Mouse (Mus musculus) forebrain, embryonic 15.5 days (tissue): ENCODE data around the gene L3mbtl4. TPM values are rescaled to one million over a fixed set of nuclear protein-coding genes. Genes with fewer than 3 reads are reported as not detected.

Experiments used
- ATAC-seq: fragments of 200-750 bp; cut with Nextera tagmentation; replicated peaks from 2 replicates; pipeline ENCODE4 v1.8.0; 2017; ENCODE audit warnings: mild to moderate bottlenecking, moderate TSS enrichment, moderate library complexity
- H3K27ac ChIP-seq: fragments of 300-500 bp; sonication (generic); replicated peaks from 2 replicates; pipeline ENCODE4 v1.5.1; 2015; ENCODE audit warnings: mild to moderate bottlenecking, inconsistent platforms
- H3K27me3 ChIP-seq: fragments of 300-500 bp; sonication (generic); 2 replicates; pipeline ENCODE4 v1.6.1; 2015; ENCODE audit warnings: inconsistent platforms
- H3K36me3 ChIP-seq: fragments of 300-500 bp; sonication (generic); 2 replicates; pipeline ENCODE4 v1.6.1; 2015; ENCODE audit warnings: mild to moderate bottlenecking, inconsistent platforms
- H3K4me1 ChIP-seq: fragments of 300-500 bp; sonication (generic); 2 replicates; pipeline ENCODE4 v1.6.1; 2015; ENCODE audit warnings: inconsistent platforms
- H3K4me2 ChIP-seq: fragments of 300-500 bp; sonication (generic); replicated peaks from 2 replicates; pipeline ENCODE4 v1.6.1; 2015; ENCODE audit warnings: mild to moderate bottlenecking, inconsistent platforms
- H3K4me3 ChIP-seq: fragments of 300-500 bp; sonication (generic); 2 replicates; pipeline ENCODE4 v1.5.1; 2015; ENCODE audit warnings: mild to moderate bottlenecking, inconsistent platforms
- H3K9ac ChIP-seq: fragments of 300-500 bp; sonication (generic); replicated peaks from 2 replicates; pipeline ENCODE4 v1.6.1; 2015; ENCODE audit warnings: mild to moderate bottlenecking, inconsistent platforms
- H3K9me3 ChIP-seq: fragments of 300-500 bp; sonication (generic); 2 replicates; pipeline ENCODE4 v1.6.1; 2016; ENCODE audit warnings: inconsistent platforms
- WGBS: fragments of 180-500 bp; shearing (Covaris S2); methylation state at CpG from one replicate; pipeline ENCODE4 v1.1.7; 2015; ENCODE audit warnings: mixed read lengths; 5-methylcytosine and 5-hydroxymethylcytosine counted together
- polyA plus RNA-seq: library from polyadenylated mRNA; unstranded; fragments of >200 nt; fragmentation: Nextera tagmentation; extraction: Ambion mirVana; gene quantifications from 2 replicates; pipeline ENCODE4 v1.2.1, GENCODE M21; 2015

The L3mbtl4 gene
- polyA plus RNA-seq, 1 experiment from 2014 or later, result 2.2 TPM

DNA sequence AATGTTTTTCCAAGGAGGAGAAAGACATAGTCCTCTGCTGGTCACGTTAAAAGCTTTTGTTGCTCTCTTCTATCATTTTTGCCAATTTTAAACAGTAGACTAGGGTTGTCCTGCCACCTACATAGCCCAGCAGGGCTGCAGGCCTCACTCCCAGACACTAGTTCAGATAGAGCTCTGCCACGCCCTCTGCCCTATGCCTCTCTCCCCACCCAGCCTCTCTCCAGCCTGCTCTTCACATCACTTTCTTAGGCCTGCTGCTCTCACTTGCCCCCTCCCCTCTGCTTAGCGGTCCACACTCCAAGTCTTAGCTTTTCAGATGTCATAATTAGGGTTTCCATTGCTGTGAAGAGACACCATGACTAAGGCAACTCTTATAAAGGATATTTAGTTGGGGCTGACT lies 437.8 kb downstream of the L3mbtl4 start:
- H3K27me3 ChIP-seq, result no peaks in the 10 kb centered on the region
- 85% methylated on average over 3 of the region's 3 CpGs for WGBS
- ATAC-seq, result no peak

DNA sequence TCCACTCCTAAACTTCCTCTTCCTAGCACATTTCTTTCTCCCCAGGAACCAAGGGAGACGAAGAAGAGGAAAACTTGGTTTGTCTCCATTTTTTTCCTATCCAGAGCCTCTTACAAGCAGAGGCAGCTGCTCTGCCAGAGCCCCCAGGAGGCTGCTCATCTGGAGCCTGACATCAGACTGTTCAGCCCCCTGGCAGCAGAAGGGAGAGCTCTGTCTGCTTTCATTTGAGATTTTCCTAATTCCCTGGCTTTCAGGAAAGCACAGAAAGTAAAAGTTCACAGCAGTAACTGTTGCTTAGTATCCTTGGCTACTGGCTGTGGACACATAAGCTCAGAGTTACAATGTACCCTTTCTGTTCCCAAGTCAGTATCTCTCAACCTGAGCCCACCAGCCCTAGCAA lies 474.7 kb downstream of the L3mbtl4 start:
- no peak for ATAC-seq
- no peak overlapping the region for H3K9ac ChIP-seq
- peaks cover 10% of the 10 kb centered on the region; the same call in 1 of the 2 replicates for H3K4me1 ChIP-seq
- no peak overlapping the region for H3K27ac ChIP-seq
- no peaks in the 10 kb centered on the region for H3K9me3 ChIP-seq
- no peak overlapping the region for H3K4me3 ChIP-seq
- WGBS, result 33% methylated on average over 1 of the region's 1 CpGs
- H3K27me3 ChIP-seq, result no peaks in the 10 kb centered on the region
- H3K36me3 ChIP-seq, result no peaks in the 10 kb centered on the region
- no peak overlapping the region for H3K4me2 ChIP-seq

More for the DNA sequence above, 437.8 kb downstream of the L3mbtl4 start:
- Histone ChIP-seq H3K9me3 (no peaks in the 10 kb centered on the region), H3K36me3 (no peaks in the 10 kb centered on the region), H3K4me2 (no peak overlapping the region), H3K9ac (no peak overlapping the region), H3K4me3 (no peak overlapping the region), H3K4me1 (no peaks in the 10 kb centered on the region), H3K27ac (no peak overlapping the region)

DNA sequence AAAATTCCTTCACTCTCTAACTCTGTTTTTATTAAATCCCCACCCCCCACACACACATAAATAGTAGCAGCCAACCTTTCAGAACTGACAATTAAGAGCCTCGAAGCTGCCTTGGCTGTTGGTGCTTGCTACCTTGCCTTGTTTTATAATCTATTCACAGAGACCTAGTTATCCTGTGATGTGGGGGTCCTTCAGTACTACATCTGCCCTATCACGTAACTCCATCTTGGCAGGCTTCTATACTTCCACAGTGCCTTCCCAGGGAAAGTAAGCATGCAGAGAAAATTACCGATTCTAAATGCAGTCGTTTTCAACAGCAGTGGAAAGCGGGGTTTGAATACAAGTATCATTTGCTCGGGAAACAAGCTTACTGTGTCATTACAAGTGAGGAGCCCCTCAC lies 476.9 kb downstream of the L3mbtl4 start:
- Histone ChIP-seq H3K27ac (no peak overlapping the region), H3K9me3 (no peaks in the 10 kb centered on the region), H3K4me2 (no peak overlapping the region), H3K36me3 (no peaks in the 10 kb centered on the region), H3K9ac (no peak overlapping the region), H3K27me3 (no peaks in the 10 kb centered on the region), H3K4me1 (peaks cover 11% of the 10 kb centered on the region; the same call in 1 of the 2 replicates), H3K4me3 (no peak overlapping the region)
- WGBS, result 51% methylated on average over 6 of the region's 6 CpGs
- no peak for ATAC-seq

DNA sequence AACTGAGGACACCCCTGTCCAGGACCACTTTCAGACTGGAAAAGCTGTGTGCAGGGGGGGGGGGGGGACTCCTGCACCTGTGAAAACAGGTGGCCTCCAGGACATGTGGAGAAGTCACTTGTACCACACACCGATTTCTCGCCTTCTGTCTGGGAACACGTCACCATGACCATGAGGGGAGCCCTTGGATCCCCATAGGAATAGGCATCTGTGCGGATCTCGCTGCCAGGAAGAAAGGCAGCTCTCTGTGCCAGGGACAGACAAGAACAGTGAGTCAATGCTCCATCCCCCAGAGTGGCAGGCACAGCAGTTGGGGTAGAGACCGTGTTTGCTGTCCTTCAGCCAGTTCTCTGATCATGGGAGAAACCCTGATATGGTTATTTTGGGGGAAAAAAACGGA lies 479.5 kb downstream of the L3mbtl4 start:
- Histone ChIP-seq H3K4me2 (no peak overlapping the region), H3K27ac (no peak overlapping the region), H3K4me1 (peaks cover 11% of the 10 kb centered on the region; the same call in 1 of the 2 replicates), H3K9ac (no peak overlapping the region), H3K4me3 (no peak overlapping the region), H3K36me3 (no peaks in the 10 kb centered on the region), H3K27me3 (no peaks in the 10 kb centered on the region), H3K9me3 (no peaks in the 10 kb centered on the region)
- WGBS, result 65% methylated on average over 7 of the region's 7 CpGs
- ATAC-seq, result peak; percentile 79

DNA sequence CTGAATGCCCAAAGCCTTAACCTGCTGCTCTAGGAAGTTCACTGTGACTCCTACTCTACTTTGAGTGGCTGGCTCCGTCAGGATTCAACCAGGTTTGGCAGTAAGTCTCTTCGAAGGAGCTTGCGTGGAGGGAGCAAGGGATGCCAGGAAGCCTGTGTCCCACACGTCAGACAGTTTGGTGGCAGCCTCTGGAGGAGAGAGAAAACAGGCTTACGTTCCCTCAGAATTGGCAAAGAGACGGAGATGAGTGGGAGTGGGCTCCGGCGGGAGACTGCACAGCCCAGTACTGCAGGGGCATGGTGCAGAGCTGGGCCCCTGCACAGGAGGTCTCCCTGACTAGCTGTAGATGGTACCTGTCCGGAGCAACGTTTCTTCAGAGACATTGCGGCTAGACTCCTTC lies 481.2 kb downstream of the L3mbtl4 start:
- 85% methylated on average over 11 of the region's 11 CpGs for WGBS
- no peak overlapping the region for H3K9ac ChIP-seq
- no peak for ATAC-seq
- H3K9me3 ChIP-seq, result no peaks in the 10 kb centered on the region
- no peaks in the 10 kb centered on the region for H3K27me3 ChIP-seq
- peaks cover 11% of the 10 kb centered on the region; the same call in 1 of the 2 replicates for H3K4me1 ChIP-seq
- H3K4me3 ChIP-seq, result no peak overlapping the region
- no peak overlapping the region for H3K27ac ChIP-seq
- no peak overlapping the region for H3K4me2 ChIP-seq
- H3K36me3 ChIP-seq, result no peaks in the 10 kb centered on the region

DNA sequence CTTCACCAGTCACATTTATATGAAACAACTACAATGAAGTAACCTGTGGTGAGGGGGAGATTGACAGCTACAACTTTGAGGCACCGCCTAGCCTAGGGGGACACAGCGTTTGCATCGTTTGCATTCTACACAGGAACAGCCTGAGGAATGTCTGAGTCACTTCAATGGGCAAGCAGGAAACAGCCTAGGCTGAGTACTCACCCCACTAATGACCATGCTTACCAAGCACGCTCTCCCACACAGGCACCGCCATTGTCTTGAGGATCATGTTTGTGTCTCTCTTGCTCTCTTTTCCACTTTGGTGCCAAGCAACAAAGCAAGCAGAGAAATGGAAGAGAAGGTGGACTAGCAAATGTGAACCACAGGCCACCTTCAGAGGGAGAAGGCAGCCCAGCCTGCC lies 484.8 kb downstream of the L3mbtl4 start:
- Histone ChIP-seq H3K9me3 (no peaks in the 10 kb centered on the region), H3K4me3 (no peak overlapping the region), H3K27ac (no peak overlapping the region), H3K27me3 (no peaks in the 10 kb centered on the region), H3K36me3 (no peaks in the 10 kb centered on the region), H3K9ac (no peak overlapping the region), H3K4me2 (no peak overlapping the region), H3K4me1 (no peaks in the 10 kb centered on the region)
- no peak for ATAC-seq
- 51% methylated on average over 5 of the region's 5 CpGs for WGBS

DNA sequence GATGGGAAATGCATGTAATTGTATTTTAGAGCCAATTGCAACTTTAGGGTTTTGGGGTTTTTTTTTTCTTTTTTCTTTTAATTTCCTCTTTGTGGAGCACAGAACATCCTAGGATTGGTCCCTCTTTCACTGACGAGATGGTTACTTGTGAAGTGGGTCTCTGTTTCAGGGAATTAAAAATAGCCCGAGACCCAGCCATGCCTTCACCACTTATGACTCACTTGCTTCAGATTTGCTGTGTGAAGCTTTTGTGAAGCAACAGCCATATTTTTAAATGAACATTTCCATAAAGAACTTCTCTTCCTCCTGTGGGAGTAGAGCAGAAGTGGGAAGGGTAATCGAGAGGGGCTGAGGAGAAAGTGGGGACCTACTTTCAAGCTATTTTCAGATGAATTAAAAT lies 485.3 kb downstream of the L3mbtl4 start:
- H3K9me3 ChIP-seq, result no peaks in the 10 kb centered on the region
- no peaks in the 10 kb centered on the region for H3K4me1 ChIP-seq
- no peaks in the 10 kb centered on the region for H3K36me3 ChIP-seq
- no peaks in the 10 kb centered on the region for H3K27me3 ChIP-seq
- no peak overlapping the region for H3K27ac ChIP-seq
- no peak overlapping the region for H3K4me2 ChIP-seq
- no peak overlapping the region for H3K9ac ChIP-seq
- 78% methylated on average over 3 of the region's 3 CpGs for WGBS
- ATAC-seq, result no peak
- H3K4me3 ChIP-seq, result no peak overlapping the region

DNA sequence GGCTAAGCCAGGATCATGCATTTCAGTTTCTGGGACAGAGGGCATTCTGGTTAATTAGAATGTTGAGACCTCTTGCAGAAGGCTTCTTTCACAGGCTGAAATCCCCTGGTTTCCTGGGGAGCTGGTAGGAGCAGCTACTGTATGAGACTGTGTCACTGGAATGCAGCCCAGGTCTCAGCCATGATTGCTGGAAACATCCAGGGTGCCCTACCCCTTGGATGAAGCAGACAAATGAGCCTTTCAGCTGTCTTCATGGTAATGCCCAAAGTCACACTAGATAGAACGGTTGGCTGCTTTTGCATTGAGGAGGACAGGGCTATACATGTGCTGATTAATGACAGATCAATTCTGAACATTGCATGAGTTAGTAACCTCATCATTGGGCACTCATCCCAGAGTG lies 486.4 kb downstream of the L3mbtl4 start:
- Histone ChIP-seq H3K36me3 (no peaks in the 10 kb centered on the region), H3K27ac (no peak overlapping the region), H3K27me3 (no peaks in the 10 kb centered on the region), H3K9ac (no peak overlapping the region), H3K4me2 (no peak overlapping the region), H3K4me1 (no peaks in the 10 kb centered on the region), H3K9me3 (no peaks in the 10 kb centered on the region), H3K4me3 (no peak overlapping the region)
- WGBS, result 70% methylated on average over 1 of the region's 1 CpGs
- ATAC-seq, result no peak

DNA sequence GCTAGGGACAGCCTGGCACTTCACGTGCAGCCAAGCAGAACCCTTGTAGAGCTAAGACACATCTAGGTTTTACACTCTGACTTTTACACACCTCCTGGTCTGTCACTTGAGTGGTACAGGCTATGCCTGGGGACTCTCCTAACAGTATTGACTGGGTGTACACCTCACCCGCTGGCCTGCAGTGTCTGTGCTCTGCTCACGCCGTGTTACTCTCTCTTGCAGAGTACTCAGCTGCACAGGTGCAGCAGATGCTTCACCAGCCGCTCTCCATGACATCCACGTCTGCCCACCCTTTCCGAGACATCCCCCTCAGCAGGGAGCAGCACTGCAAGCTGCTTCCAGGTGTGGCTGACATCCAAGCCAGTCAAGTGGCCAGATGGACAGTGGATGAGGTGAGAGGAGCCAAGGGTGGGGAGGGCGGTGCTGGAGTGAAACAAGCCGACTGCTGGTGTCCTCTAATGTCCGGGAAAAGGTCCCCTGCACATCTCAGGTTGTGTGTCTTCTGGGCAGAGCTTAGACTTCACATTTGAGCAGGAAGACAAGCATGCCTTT lies 490.8 kb downstream of the L3mbtl4 start:
- H3K27ac ChIP-seq, result no peak overlapping the region
- H3K9ac ChIP-seq, result no peak overlapping the region
- no peaks in the 10 kb centered on the region for H3K4me1 ChIP-seq
- H3K4me2 ChIP-seq, result no peak overlapping the region
- no peaks in the 10 kb centered on the region for H3K27me3 ChIP-seq
- no peaks in the 10 kb centered on the region for H3K36me3 ChIP-seq
- ATAC-seq, result no peak
- H3K9me3 ChIP-seq, result no peaks in the 10 kb centered on the region
- H3K4me3 ChIP-seq, result no peak overlapping the region
- 89% methylated on average over 10 of the region's 10 CpGs for WGBS

DNA sequence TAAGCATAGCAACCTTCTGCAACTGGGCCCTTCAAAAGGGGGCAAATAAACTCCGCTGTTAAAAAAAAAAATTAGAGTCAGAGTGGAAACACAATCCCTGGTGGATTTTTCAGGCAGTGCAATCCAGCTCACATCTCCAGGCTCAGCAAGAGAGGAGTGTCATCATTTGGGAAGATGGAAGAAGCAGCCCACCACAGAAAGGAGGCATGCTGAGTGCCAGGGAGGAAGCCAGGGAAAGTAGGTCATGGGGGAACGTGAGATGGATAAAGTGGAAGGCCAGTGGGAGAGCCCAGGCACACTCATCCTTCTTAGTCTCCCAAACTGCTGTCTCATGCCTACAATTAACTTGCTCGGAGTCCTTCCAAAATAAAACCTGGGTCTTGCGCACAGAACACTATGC lies 496.0 kb downstream of the L3mbtl4 start:
- no peaks in the 10 kb centered on the region for H3K9me3 ChIP-seq
- no peak overlapping the region for H3K4me2 ChIP-seq
- WGBS, result 88% methylated on average over 4 of the region's 4 CpGs
- no peak overlapping the region for H3K27ac ChIP-seq
- H3K4me1 ChIP-seq, result no peaks in the 10 kb centered on the region
- H3K27me3 ChIP-seq, result no peaks in the 10 kb centered on the region
- H3K36me3 ChIP-seq, result no peaks in the 10 kb centered on the region
- ATAC-seq, result no peak
- H3K4me3 ChIP-seq, result no peak overlapping the region
- H3K9ac ChIP-seq, result no peak overlapping the region

DNA sequence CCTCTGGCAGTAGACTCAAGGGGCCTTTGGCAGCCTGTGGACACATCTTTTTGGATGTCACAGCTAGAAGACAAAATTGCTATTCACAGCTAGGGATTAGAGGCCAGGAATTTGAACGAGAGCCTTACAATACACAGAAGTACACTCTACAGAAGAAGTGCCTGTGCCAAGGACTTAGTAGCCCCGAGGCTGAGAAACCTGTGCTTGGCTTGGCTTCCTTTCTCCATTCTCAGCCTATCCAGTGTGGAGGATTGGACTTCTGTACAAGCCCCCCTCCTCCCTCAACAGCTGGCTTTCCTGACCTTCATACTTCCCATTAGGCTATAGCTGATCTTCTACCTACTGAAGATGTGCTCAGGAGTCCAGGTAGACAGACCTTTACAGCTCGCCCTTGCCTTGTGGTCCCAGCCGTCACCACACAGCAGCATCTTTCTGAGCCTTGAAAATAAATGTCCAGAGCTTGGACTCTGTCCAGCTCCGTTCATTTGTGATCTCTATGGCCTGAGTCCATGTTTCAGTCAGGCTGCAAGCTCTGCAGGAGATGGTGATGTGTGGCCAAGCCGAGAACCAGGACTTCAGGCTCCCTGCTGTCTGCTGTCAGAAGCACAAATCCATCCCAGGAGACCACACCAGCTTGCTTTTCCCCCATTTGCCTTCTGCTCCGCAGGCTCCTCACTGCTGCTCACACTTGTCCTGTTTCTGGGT lies 497.6 kb downstream of the L3mbtl4 start:
- 57% methylated on average over 7 of the region's 7 CpGs for WGBS
- no peaks in the 10 kb centered on the region for H3K4me1 ChIP-seq
- H3K4me3 ChIP-seq, result no peak overlapping the region
- no peaks in the 10 kb centered on the region for H3K36me3 ChIP-seq
- H3K9ac ChIP-seq, result no peak overlapping the region
- no peaks in the 10 kb centered on the region for H3K9me3 ChIP-seq
- H3K27ac ChIP-seq, result no peak overlapping the region
- no peaks in the 10 kb centered on the region for H3K27me3 ChIP-seq
- ATAC-seq, result no peak
- no peak overlapping the region for H3K4me2 ChIP-seq

DNA sequence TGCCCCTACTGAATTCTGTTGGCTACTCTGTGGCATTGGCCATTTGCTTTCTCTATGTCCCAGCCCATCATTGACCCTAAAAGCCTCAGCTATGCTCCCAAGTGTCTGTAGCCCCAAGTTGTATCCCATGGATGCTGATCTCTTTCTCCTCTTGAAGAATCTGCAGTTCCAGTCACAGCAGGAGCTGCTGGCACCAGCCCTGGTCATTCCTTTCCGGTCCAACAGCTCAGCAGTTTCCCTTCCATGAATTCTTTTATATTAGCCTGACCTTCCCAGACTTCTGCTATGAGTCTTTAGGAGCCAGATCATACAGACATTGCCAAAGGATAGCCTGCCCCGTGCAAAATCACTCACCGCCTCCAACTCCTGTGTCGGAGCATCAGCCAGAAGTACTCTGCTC lies 520.1 kb downstream of the L3mbtl4 start:
- H3K4me3 ChIP-seq, result no peak overlapping the region

DNA sequence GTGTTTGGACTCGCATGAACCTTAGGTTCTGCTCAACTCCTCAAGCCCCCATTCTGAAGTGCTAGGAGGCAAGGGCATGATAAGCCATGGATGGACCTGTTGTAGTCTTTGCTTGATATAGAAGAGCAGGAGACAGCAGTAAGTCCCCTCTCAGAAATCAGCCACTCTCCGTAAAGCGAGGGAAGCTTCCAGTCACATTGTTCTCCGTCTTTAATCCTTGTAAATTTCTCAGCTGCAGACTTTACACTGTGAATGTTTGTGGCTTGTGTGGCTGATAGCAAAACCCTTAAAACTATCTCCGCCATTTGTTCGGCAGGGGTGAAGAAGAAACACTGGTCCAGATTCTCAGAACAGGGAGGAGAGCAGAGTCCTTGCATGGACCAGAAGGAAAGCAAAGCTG lies 552.7 kb downstream of the L3mbtl4 start, which contains the start of gene Tmem200c:
Gene Tmem200c (plus strand): TSS at position 301 of the 400 bp plus-strand sequence.
- Histone ChIP-seq H3K27me3 (no peaks in the 10 kb centered on the region), H3K4me3 (no peak within 1 kb of the TSS), H3K36me3 (no peaks in the 10 kb centered on the region), H3K4me2 (no peak within 1 kb of the TSS), H3K4me1 (no peaks in the 10 kb centered on the region), H3K9ac (no peak within 1 kb of the TSS), H3K9me3 (no peaks in the 10 kb centered on the region), H3K27ac (no peak within 1 kb of the TSS)
- 80% methylated on average over 6 of the region's 6 CpGs for WGBS
- ATAC-seq, result no peak

More for the DNA sequence above, 520.1 kb downstream of the L3mbtl4 start:
- Histone ChIP-seq H3K36me3 (no peaks in the 10 kb centered on the region), H3K9me3 (no peaks in the 10 kb centered on the region), H3K27me3 (no peaks in the 10 kb centered on the region), H3K4me1 (no peaks in the 10 kb centered on the region), H3K4me2 (no peak overlapping the region), H3K9ac (no peak overlapping the region), H3K27ac (no peak overlapping the region)
- 85% methylated on average over 4 of the region's 4 CpGs for WGBS
- no peak for ATAC-seq
